Mouse (Mus musculus): ENCODE measurements around the gene Sema7a. TPM values are rescaled to one million over a fixed set of nuclear protein-coding genes. Genes with fewer than 3 reads are reported as not detected.

Sema7a gene
- polyA plus RNA-seq, 1 experiment from 2014 or later, result 1.6 TPM

- no peaks in the 10 kb centered on the region for H3K27me3 ChIP-seq (ENCODE audit: control insufficient read depth, insufficient read depth, low read depth, low read length)
Observed at GRCm38 (mm10) chr9:57954962-57955744, 15.2 kb downstream of the Sema7a start.

GRCm38 (mm10) chr9:57955764-57956163, 15.9 kb downstream of the Sema7a start:
- ATAC-seq, result no peak
- no peaks in the 10 kb centered on the region for H3K9me3 ChIP-seq (replicated peaks; ENCODE audit: control insufficient read depth, low read length, poor library complexity, severe bottlenecking)
- peaks cover under 1% of the 10 kb centered on the region; the same call in 1 of the 2 replicates for H3K4me1 ChIP-seq (ENCODE audit: control insufficient read depth, insufficient read depth, low read length)
- no peaks in the 10 kb centered on the region for H3K27me3 ChIP-seq (ENCODE audit: control insufficient read depth, insufficient read depth, low read depth, low read length)
- no peak overlapping the region for H3K27ac ChIP-seq (ENCODE audit: low read length)
- WGBS, result 87% methylated on average over 6 of the region's 6 CpGs
- H3K36me3 ChIP-seq (ENCODE audit: control insufficient read depth, insufficient read depth, low read length), result peaks cover 11% of the 10 kb centered on the region; the same call in 1 of the 2 replicates
- no peak overlapping the region for H3K4me2 ChIP-seq (ENCODE audit: low read length)
- H3K9ac ChIP-seq (ENCODE audit: low read depth, low read length), result no peak overlapping the region
- no peak overlapping the region for H3K4me3 ChIP-seq (ENCODE audit: low read depth, low read length)

More at GRCm38 (mm10) chr9:57954962-57955744, 15.2 kb downstream of the Sema7a start:
- 89% methylated on average over 12 of the region's 12 CpGs for WGBS
- Histone ChIP-seq H3K27ac (ENCODE audit: low read length) (no peak overlapping the region), H3K9ac (ENCODE audit: low read depth, low read length) (no peak overlapping the region), H3K4me2 (ENCODE audit: low read length) (no peak overlapping the region), H3K4me1 (ENCODE audit: control insufficient read depth, insufficient read depth, low read length) (peaks cover 6% of the 10 kb centered on the region), H3K36me3 (ENCODE audit: control insufficient read depth, insufficient read depth, low read length) (peaks cover 5% of the 10 kb centered on the region; the same call in 1 of the 2 replicates), H3K9me3 (replicated peaks; ENCODE audit: control insufficient read depth, low read length, poor library complexity, severe bottlenecking) (no peaks in the 10 kb centered on the region), H3K4me3 (ENCODE audit: low read depth, low read length) (no peak overlapping the region)
- ATAC-seq, result no peak

GRCm38 (mm10) chr9:57956196-57956837, 16.4 kb downstream of the Sema7a start:
- Histone ChIP-seq H3K4me1 (ENCODE audit: control insufficient read depth, insufficient read depth, low read length) (no peaks in the 10 kb centered on the region), H3K36me3 (ENCODE audit: control insufficient read depth, insufficient read depth, low read length) (peaks cover 12% of the 10 kb centered on the region; the same call in 1 of the 2 replicates), H3K27ac (ENCODE audit: low read length) (no peak overlapping the region), H3K27me3 (ENCODE audit: control insufficient read depth, insufficient read depth, low read depth, low read length) (no peaks in the 10 kb centered on the region), H3K9ac (ENCODE audit: low read depth, low read length) (no peak overlapping the region), H3K4me2 (ENCODE audit: low read length) (no peak overlapping the region), H3K9me3 (replicated peaks; ENCODE audit: control insufficient read depth, low read length, poor library complexity, severe bottlenecking) (no peaks in the 10 kb centered on the region), H3K4me3 (ENCODE audit: low read depth, low read length) (no peak overlapping the region)
- ATAC-seq, result no peak
- WGBS, result 93% methylated on average over 9 of the region's 9 CpGs

- peaks cover 14% of the 10 kb centered on the region; the same call in 1 of the 2 replicates for H3K36me3 ChIP-seq (ENCODE audit: control insufficient read depth, insufficient read depth, low read length)
- no peak overlapping the region for H3K4me2 ChIP-seq (ENCODE audit: low read length)
- H3K27me3 ChIP-seq (ENCODE audit: control insufficient read depth, insufficient read depth, low read depth, low read length), result no peaks in the 10 kb centered on the region
- no peaks in the 10 kb centered on the region for H3K4me1 ChIP-seq (ENCODE audit: control insufficient read depth, insufficient read depth, low read length)
- no peak for ATAC-seq
- H3K9me3 ChIP-seq (replicated peaks; ENCODE audit: control insufficient read depth, low read length, poor library complexity, severe bottlenecking), result no peaks in the 10 kb centered on the region
- no peak overlapping the region for H3K4me3 ChIP-seq (ENCODE audit: low read depth, low read length)
- no peak overlapping the region for H3K9ac ChIP-seq (ENCODE audit: low read depth, low read length)
- WGBS, result 78% methylated on average over 5 of the region's 5 CpGs
- H3K27ac ChIP-seq (ENCODE audit: low read length), result no peak overlapping the region
Observed at GRCm38 (mm10) chr9:57956838-57957236, 16.9 kb downstream of the Sema7a start.

GRCm38 (mm10) chr9:57958615-57959014, 18.7 kb downstream of the Sema7a start:
- Histone ChIP-seq H3K4me3 (ENCODE audit: low read depth, low read length) (no peak overlapping the region), H3K9ac (ENCODE audit: low read depth, low read length) (no peak overlapping the region), H3K4me2 (ENCODE audit: low read length) (no peak overlapping the region), H3K27me3 (ENCODE audit: control insufficient read depth, insufficient read depth, low read depth, low read length) (no peaks in the 10 kb centered on the region), H3K27ac (ENCODE audit: low read length) (no peak overlapping the region), H3K9me3 (replicated peaks; ENCODE audit: control insufficient read depth, low read length, poor library complexity, severe bottlenecking) (no peaks in the 10 kb centered on the region), H3K4me1 (ENCODE audit: control insufficient read depth, insufficient read depth, low read length) (no peaks in the 10 kb centered on the region), H3K36me3 (ENCODE audit: control insufficient read depth, insufficient read depth, low read length) (peaks cover 14% of the 10 kb centered on the region; the same call in 1 of the 2 replicates)
- ATAC-seq, result no peak
- 83% methylated on average over 1 of the region's 1 CpGs for WGBS

- Histone ChIP-seq H3K9me3 (replicated peaks; ENCODE audit: control insufficient read depth, low read length, poor library complexity, severe bottlenecking) (no peaks in the 10 kb centered on the region), H3K9ac (ENCODE audit: low read depth, low read length) (no peak overlapping the region), H3K27ac (ENCODE audit: low read length) (no peak overlapping the region), H3K36me3 (ENCODE audit: control insufficient read depth, insufficient read depth, low read length) (peaks cover 14% of the 10 kb centered on the region; the same call in 1 of the 2 replicates), H3K4me2 (ENCODE audit: low read length) (no peak overlapping the region), H3K4me1 (ENCODE audit: control insufficient read depth, insufficient read depth, low read length) (no peaks in the 10 kb centered on the region), H3K27me3 (ENCODE audit: control insufficient read depth, insufficient read depth, low read depth, low read length) (no peaks in the 10 kb centered on the region), H3K4me3 (ENCODE audit: low read depth, low read length) (no peak overlapping the region)
- WGBS, result 78% methylated on average over 10 of the region's 10 CpGs
- no peak for ATAC-seq
Observed at GRCm38 (mm10) chr9:57959399-57959798, 19.5 kb downstream of the Sema7a start.

GRCm38 (mm10) chr9:57959886-57960866, 20.3 kb downstream of the Sema7a start:
- Histone ChIP-seq H3K4me1 (ENCODE audit: control insufficient read depth, insufficient read depth, low read length) (no peaks in the 10 kb centered on the region), H3K4me2 (ENCODE audit: low read length) (no peak overlapping the region), H3K36me3 (ENCODE audit: control insufficient read depth, insufficient read depth, low read length) (peaks cover 14% of the 10 kb centered on the region; the same call in 1 of the 2 replicates), H3K27me3 (ENCODE audit: control insufficient read depth, insufficient read depth, low read depth, low read length) (no peaks in the 10 kb centered on the region), H3K9ac (ENCODE audit: low read depth, low read length) (no peak overlapping the region), H3K9me3 (replicated peaks; ENCODE audit: control insufficient read depth, low read length, poor library complexity, severe bottlenecking) (no peaks in the 10 kb centered on the region), H3K4me3 (ENCODE audit: low read depth, low read length) (no peak overlapping the region), H3K27ac (ENCODE audit: low read length) (no peak overlapping the region)
- no peak for ATAC-seq
- 89% methylated on average over 17 of the region's 17 CpGs for WGBS

- Histone ChIP-seq H3K9me3 (replicated peaks; ENCODE audit: control insufficient read depth, low read length, poor library complexity, severe bottlenecking) (no peaks in the 10 kb centered on the region), H3K9ac (ENCODE audit: low read depth, low read length) (no peak overlapping the region), H3K27me3 (ENCODE audit: control insufficient read depth, insufficient read depth, low read depth, low read length) (no peaks in the 10 kb centered on the region), H3K4me3 (ENCODE audit: low read depth, low read length) (no peak overlapping the region), H3K4me1 (ENCODE audit: control insufficient read depth, insufficient read depth, low read length) (no peaks in the 10 kb centered on the region), H3K4me2 (ENCODE audit: low read length) (no peak overlapping the region), H3K36me3 (ENCODE audit: control insufficient read depth, insufficient read depth, low read length) (peaks cover 14% of the 10 kb centered on the region; the same call in 1 of the 2 replicates), H3K27ac (ENCODE audit: low read length) (peak overlapping the region; percentile 17; the same call in 1 of the 2 replicates)
- ATAC-seq, result no peak
- WGBS, result 84% methylated on average over 15 of the region's 15 CpGs
Observed at GRCm38 (mm10) chr9:57961226-57961625, 21.3 kb downstream of the Sema7a start.
